Mouse (Mus musculus): ENCODE measurements at regions not wholly inside any gene's neighbourhood (a gene's known extent, or its start where the extent isn't known, plus 50 kb on each side); places are given as distances from the start of the nearest gene placed in this dataset.

- DNase-seq: no peak
These were observed 68.3 kb downstream of the Cd83 start for GRCm38 (mm10) chr13:43852888-43853287.

GRCm38 (mm10) chr13:43854973-43855372, 70.4 kb downstream of the Cd83 start:
- no peak for DNase-seq

GRCm38 (mm10) chr13:43860932-43861331, 76.4 kb downstream of the Cd83 start:
- DNase-seq: no peak

- DNase-seq: no peak
These were observed 76.8 kb downstream of the Cd83 start for GRCm38 (mm10) chr13:43861424-43861823.

- DNase-seq: no peak
These were observed 77.5 kb downstream of the Cd83 start for GRCm38 (mm10) chr13:43862056-43862455.

GRCm38 (mm10) chr13:43862586-43862985, 78.0 kb downstream of the Cd83 start:
- no peak for DNase-seq

- DNase-seq: peak in 1 of 2 experiments; percentile 30
These were observed 79.1 kb downstream of the Cd83 start for GRCm38 (mm10) chr13:43863581-43864100.

GRCm38 (mm10) chr13:43864153-43864861, 79.7 kb downstream of the Cd83 start:
- peak; percentile 99 to 100 for DNase-seq

GRCm38 (mm10) chr13:43865036-43865435, 80.5 kb downstream of the Cd83 start:
- peak; percentile 23 to 45 for DNase-seq

GRCm38 (mm10) chr13:43875895-43876294, 91.3 kb downstream of the Cd83 start:
- DNase-seq: no peak

GRCm38 (mm10) chr13:43887284-43887683, 102.7 kb downstream of the Cd83 start:
- DNase-seq: no peak

GRCm38 (mm10) chr13:43891928-43892327, 107.4 kb downstream of the Cd83 start:
- no peak for DNase-seq

GRCm38 (mm10) chr13:43895990-43896389, 111.4 kb downstream of the Cd83 start:
- no peak for DNase-seq

GRCm38 (mm10) chr13:43897046-43897445, 112.5 kb downstream of the Cd83 start:
- DNase-seq: no peak

GRCm38 (mm10) chr13:43898555-43899258, 114.1 kb downstream of the Cd83 start:
- DNase-seq: no peak

GRCm38 (mm10) chr13:43900115-43900514, 115.5 kb downstream of the Cd83 start:
- no peak for DNase-seq

GRCm38 (mm10) chr13:43900758-43901157, 116.2 kb downstream of the Cd83 start:
- DNase-seq: no peak

GRCm38 (mm10) chr13:43903391-43903790, 118.8 kb downstream of the Cd83 start:
- no peak for DNase-seq

GRCm38 (mm10) chr13:43904291-43904690, 119.7 kb downstream of the Cd83 start:
- DNase-seq: no peak

GRCm38 (mm10) chr13:43906241-43906640, 121.7 kb downstream of the Cd83 start:
- DNase-seq: no peak

GRCm38 (mm10) chr13:43907425-43907824, 122.8 kb downstream of the Cd83 start:
- DNase-seq: no peak

GRCm38 (mm10) chr13:43908041-43908644, 123.6 kb downstream of the Cd83 start:
- no peak for DNase-seq

- no peak for DNase-seq
These were observed 125.4 kb downstream of the Cd83 start for GRCm38 (mm10) chr13:43909933-43910332.

GRCm38 (mm10) chr13:43913476-43913875, 128.9 kb downstream of the Cd83 start:
- no peak for DNase-seq
